Mouse (Mus musculus): ENCODE measurements around the gene Padi6.
A peak's percentile ranks its signal among the peaks of the same experiment; 100 is the strongest.

Gene Padi6

GRCm38 (mm10) chr4:140684881-140685303 is 57.6 kb downstream of the Padi6 start:
- DNase-seq (ENCODE audit: low spot score in 2 of 2) = no peak

GRCm38 (mm10) chr4:140684141-140684871 is 58.1 kb downstream of the Padi6 start:
- DNase-seq (ENCODE audit: low spot score in 2 of 2) = no peak

GRCm38 (mm10) chr4:140683608-140684007 is 58.8 kb downstream of the Padi6 start:
- no peak for DNase-seq (ENCODE audit: low spot score in 2 of 2)

GRCm38 (mm10) chr4:140680731-140681397 is 61.6 kb downstream of the Padi6 start:
- no peak for DNase-seq (ENCODE audit: low spot score in 2 of 2)

- peak; percentile 65 to 74 for DNase-seq (ENCODE audit: low spot score in 2 of 2)
These were observed 62.6 kb downstream of the Padi6 start for GRCm38 (mm10) chr4:140679723-140680380.

GRCm38 (mm10) chr4:140679038-140679437 is 63.4 kb downstream of the Padi6 start:
- no peak for DNase-seq (ENCODE audit: low spot score in 2 of 2)

Measured in frontal cortex, postnatal 14 days (tissue).